Mouse (Mus musculus) cortical plate, adult 2 months (tissue): ENCODE results near the gene Lrrc36. TPM values are rescaled to one million over a fixed set of nuclear protein-coding genes. Genes with fewer than 3 reads are reported as not detected.

Experiments
- H3K27ac ChIP-seq: fragments of 200-500 bp; 2 replicates; pipeline ENCODE4 v1.5.1; 2012; ENCODE audit warnings: low read length, control low read depth, inconsistent platforms; ENCODE audit not compliant: insufficient read depth
- H3K4me1 ChIP-seq: fragments of 200-500 bp; 2 replicates; pipeline ENCODE4 v1.6.1; 2011; ENCODE audit warnings: low read length; ENCODE audit not compliant: control insufficient read depth, insufficient read depth
- H3K4me3 ChIP-seq: fragments of 200-500 bp; 2 replicates; pipeline ENCODE4 v1.5.1; 2011; ENCODE audit warnings: mild to moderate bottlenecking, low read length, control low read depth; ENCODE audit not compliant: insufficient read depth
- CTCF ChIP-seq: fragments of 200-500 bp; IDR thresholded peaks from 2 replicates; pipeline ENCODE4 v1.5.1; 2011; ENCODE audit warnings: mild to moderate bottlenecking, control low read depth, low read length; ENCODE audit not compliant: insufficient read depth; ENCODE audit errors: extremely low read depth
- POLR2A ChIP-seq: fragments of 200-500 bp; IDR thresholded peaks from 2 replicates; pipeline ENCODE4 v1.6.1; 2011; ENCODE audit warnings: mild to moderate bottlenecking, low read length, control low read depth; ENCODE audit not compliant: insufficient read depth; ENCODE audit errors: extremely low read depth
- polyA plus RNA-seq: library from polyadenylated mRNA; depleted of rRNA; stranded (reverse); fragments of >200 nt; gene quantifications from 2 replicates; pipeline ENCODE4 v1.2.3, GENCODE M21; 2012

Gene Lrrc36
- polyA plus RNA-seq, 1 experiment: 0.94 TPM

DNA sequence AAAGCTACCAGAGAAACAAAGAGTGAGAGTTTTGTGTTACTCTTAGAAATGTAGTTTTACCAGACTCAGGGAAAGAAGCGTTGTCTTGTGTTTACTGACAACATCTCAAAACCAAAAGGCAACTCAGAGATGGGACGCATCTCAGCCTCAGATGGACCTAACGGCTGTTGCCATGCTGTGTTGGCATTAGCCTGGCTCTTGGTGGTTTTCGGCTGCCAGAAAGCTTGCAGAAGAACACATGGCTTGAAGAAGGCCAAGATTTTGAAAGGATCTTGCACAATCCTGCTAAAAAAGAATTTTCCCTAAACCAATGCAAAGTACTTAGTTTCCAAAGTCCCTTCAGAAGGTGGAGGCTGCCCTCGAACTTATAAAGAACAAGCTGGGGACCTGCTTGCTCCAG, 29.3 kb downstream of the Lrrc36 start:
- Histone ChIP-seq H3K4me3 (no peak overlapping the region), H3K27ac (no peak overlapping the region), H3K4me1 (peaks cover 6% of the 10 kb centered on the region)
- TF ChIP-seq POLR2A (no peak), CTCF (no peak)

DNA sequence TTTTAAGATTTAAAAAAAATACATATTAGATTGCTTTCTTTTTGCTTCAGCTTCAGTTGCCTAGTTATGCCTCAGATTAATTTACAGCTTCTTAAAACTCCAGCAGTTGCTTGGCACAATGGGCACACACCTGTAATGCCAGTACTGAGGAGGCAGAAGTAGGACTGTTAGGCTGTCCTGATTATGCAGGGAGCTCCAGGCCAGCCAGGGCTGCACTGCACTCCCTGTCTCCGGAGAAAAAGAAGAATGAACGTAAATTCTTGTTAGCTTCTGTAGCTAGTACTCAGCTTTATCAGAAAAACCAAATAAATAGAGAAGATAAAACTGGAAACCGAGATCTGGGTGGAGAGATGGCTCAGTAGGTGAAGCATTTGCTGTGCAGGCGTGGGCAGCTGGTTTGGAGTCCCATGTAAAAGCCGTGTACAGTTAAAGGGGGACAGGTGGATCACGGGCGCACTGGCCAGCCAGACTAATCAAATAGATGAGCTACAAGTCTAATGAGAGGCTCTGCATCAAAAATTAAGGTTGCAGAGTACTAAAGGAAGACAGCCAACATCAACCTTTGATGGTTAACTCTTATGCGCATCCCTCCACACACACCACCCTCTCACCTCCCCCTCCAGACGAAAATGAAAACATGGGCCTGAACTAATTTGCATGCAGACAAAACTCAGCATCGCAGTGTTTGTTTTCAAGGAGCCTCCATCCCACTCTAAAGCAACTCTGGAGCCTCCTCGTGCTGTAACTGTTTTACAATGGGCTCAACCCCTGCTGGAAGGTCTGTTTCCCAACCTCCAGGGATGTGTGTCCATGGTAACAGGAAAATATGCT, 32.1 kb downstream of the Lrrc36 start:
- TF ChIP-seq CTCF: no peak
- TF ChIP-seq POLR2A: no peak
- no peak overlapping the region for H3K4me3 ChIP-seq
- H3K27ac ChIP-seq: no peak overlapping the region
- peaks cover 6% of the 10 kb centered on the region for H3K4me1 ChIP-seq

DNA sequence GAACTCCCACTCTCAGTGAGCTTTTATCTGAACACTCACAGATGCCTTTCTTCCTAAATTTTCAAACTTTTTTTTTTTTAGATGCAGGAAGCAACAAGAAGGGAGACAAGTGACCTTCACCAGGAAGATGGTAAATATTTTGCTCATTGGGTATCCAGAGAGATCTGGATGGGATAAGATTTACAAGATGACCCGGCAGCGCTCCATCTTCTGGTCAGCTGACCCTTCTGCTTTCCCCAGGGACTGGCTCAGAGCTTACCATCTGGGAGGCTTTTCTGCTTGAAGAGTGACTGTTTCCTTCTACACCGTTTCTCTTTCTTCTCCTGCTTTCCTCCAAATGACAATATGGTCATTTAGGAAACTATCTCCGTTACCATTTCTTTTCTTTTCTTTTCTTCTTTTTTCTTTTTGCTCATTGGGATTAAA, 32.8 kb downstream of the Lrrc36 start:
- TF ChIP-seq CTCF: no peak
- no peak for TF ChIP-seq POLR2A
- no peak overlapping the region; the same call in 1 of the 2 replicates for H3K27ac ChIP-seq
- H3K4me1 ChIP-seq: peaks cover 6% of the 10 kb centered on the region
- H3K4me3 ChIP-seq: no peak overlapping the region

DNA sequence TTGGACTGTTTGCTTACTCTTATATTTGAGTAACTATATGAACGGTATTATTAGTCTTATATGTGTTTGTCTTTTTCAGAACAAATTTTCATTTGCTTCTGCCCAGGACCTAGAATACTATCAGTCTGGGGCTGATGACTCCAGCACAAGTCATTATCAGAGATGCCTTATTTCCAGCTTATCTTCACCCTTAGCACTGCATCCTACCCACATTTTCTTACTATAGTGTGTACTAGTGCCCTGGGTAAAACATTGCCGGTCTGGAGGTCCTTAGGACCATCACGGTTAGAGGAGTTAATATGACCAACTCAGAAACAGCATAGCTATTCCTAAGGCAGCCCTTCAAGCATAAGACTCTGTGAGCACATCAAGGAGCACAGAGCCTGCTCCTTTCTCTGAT, 34.8 kb downstream of the Lrrc36 start:
- TF ChIP-seq CTCF: no peak
- TF ChIP-seq POLR2A: no peak
- H3K4me3 ChIP-seq: no peak overlapping the region
- H3K27ac ChIP-seq: no peak overlapping the region
- H3K4me1 ChIP-seq: peaks cover 6% of the 10 kb centered on the region

DNA sequence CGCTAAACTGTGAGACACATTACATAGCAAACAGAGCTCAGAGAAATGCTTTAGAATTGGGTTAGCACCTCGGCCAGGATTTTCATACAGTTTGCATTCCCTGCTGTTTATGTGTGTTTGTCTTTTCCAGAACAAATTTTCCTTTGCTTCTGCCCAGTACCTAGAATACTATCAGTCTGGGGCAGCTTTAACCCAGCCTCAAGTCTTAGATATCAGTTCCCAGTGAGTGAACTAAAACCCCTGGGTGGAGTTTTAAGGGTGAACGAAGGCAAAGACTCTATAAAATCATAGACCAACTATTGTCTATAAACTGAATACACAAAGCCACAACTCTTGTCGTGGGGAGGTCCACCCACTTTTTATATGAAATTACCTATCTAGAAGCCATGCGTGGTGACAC, 35.2 kb downstream of the Lrrc36 start:
- no peak overlapping the region for H3K27ac ChIP-seq
- H3K4me3 ChIP-seq: no peak overlapping the region
- H3K4me1 ChIP-seq: peaks cover 6% of the 10 kb centered on the region
- TF ChIP-seq POLR2A (no peak), CTCF (no peak)

DNA sequence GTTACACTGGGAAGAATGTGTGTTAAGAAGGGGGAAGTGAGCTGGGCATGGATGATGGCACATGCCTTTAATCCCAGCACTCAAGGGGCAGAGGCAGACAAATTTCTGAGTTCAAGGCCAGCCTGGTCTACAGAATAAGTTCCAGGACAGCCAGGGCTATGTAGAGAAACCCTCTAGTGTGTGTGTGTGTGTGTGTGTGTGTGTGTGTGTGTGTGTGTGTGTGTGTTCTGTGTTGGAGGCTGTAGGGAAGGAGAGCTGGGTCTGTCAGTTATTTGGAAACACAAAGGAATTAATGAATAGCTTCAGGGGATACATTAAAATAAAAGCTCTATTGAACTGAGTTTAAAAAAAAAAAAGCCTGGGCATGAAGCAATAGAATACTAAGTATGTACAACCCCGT, 37.6 kb downstream of the Lrrc36 start:
- Histone ChIP-seq H3K27ac (no peak overlapping the region), H3K4me3 (no peak overlapping the region), H3K4me1 (peaks cover 2% of the 10 kb centered on the region; the same call in 1 of the 2 replicates)
- TF ChIP-seq POLR2A: no peak
- no peak for TF ChIP-seq CTCF

DNA sequence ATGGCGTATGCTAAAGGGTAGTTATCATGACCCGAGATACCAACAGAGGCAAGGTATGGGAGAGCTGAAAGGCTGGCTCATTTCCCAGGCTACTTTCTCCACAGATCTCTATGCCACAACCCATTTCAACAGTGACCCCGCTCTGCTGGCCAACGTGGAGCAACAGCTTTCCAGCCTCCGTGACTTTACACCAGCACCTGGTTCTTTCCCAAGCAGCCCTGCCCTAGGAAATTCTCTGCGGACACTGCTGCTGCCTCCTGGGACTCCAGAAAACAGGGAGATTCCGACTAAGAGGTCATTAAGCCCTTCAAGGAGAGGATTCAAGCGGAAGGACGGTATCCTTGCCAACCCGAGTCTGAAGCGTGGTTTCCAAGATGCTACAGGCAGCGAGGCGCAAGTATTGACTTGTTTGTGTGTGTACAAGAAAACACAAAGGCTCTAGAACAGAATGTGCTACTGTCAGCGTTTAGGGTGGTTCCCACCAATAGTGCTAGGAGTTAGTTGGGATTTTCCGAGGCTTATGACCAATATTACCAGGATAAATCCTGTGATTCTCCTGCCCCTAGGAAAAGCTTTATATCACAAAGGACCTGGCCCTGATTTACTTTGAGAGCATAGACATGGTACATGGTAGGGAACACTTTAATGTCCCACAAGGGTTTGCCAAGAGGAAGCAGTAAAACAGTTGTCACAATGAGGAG, 38.7 kb downstream of the Lrrc36 start:
- H3K4me3 ChIP-seq: no peak overlapping the region
- H3K4me1 ChIP-seq: no peaks in the 10 kb centered on the region
- H3K27ac ChIP-seq: no peak overlapping the region
- no peak for TF ChIP-seq CTCF
- no peak for TF ChIP-seq POLR2A

DNA sequence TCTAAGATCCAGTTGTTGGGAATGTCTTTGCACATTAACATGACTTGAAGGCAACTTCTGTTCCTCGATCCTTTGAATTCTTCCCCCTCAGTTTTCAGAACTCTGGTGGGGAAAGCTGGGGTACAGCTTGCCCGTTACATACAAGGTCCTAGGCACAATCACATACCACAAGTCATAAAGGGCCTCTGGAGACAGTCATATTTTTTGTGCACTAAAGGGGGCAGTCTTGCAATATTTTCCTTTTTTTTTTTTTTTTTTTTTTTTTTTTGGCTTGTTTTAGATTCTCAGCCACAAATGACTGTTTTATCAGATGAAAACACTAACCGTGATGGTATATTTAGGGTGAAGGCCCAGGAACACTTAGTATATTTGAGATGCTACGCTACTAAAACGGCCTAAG, 39.9 kb downstream of the Lrrc36 start:
- H3K4me1 ChIP-seq: no peaks in the 10 kb centered on the region
- no peak overlapping the region for H3K4me3 ChIP-seq
- no peak overlapping the region for H3K27ac ChIP-seq
- TF ChIP-seq POLR2A (no peak), CTCF (no peak)

DNA sequence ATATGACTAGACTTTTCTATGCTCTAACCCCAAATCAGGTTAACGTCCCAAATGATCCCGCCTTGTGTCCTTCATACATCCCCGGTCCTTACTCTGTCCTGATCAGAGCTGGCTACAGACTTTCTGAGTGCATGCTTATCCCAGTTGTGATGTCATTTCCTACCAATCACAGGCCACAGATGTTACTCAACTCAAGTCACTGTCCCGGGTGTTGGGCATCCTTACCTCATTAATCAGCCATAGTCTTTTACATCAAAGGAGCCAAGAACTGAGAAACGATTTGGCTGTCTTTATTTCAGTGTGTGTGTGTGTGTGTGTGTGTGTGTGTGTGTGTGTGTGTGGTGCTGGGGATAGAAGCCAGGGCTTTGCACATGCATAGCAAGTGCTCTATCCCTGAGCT, 40.7 kb downstream of the Lrrc36 start:
- Histone ChIP-seq H3K27ac (no peak overlapping the region), H3K4me1 (no peaks in the 10 kb centered on the region), H3K4me3 (no peak overlapping the region)
- TF ChIP-seq CTCF (no peak), POLR2A (no peak)

DNA sequence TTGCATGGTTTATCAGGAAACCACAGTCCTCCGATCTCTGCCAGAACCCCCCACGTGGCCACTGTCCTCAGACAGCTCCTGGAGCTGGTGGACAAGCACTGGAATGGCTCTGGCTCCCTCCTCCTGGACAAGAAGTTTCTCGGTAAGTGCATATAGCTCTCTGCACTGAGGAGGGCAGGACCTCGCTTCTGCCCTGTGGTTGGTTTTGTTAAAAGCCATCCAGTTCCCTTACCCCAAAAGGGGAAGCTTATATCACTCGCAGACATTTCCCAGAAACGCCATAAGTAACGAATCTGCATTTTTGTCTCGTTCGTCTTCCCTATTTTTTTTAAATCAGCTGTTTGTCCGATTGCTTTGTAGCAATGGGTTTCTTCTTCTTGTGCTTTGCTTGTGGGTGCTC, 41.8 kb downstream of the Lrrc36 start:
- TF ChIP-seq CTCF (no peak), POLR2A (no peak)
- no peak overlapping the region for H3K27ac ChIP-seq

DNA sequence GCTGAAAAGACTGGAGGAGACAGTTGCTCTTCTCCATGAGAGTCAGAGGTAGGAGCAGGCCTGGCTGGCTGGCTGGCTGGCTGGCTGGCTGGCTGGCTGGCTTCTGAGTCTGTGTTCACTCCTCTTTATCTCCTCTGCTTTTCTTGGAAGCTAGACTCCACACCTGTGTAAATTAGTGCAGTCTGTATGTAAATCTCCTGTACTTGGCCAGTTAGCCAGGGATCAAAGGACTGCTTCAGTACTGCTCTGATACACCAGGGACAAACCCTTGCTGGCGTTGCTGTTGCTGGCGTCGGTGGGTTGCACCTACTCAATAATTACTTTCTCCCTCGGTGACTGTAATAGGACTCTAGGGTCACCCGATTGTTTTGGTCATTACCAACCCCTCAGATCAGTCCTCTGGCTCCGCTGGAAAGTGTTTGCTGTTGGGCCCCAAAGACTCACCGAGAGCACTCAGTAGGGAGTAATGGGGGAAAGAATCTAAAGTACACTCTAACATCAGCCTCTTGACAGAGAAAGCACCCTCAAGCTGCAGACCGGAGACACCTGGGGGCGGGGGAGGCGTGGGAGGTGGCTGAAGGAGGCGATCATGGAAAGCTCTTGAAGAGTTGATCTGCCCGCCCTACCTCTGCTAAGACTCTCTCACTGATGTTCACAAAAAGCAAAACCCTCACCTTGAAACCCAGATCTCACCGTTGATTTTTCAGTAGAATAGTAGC, 47.9 kb downstream of the Lrrc36 start:
- Histone ChIP-seq H3K4me1 (peaks cover 2% of the 10 kb centered on the region; the same call in 1 of the 2 replicates), H3K27ac (no peak overlapping the region), H3K4me3 (no peak overlapping the region)
- TF ChIP-seq CTCF (no peak), POLR2A (no peak)

More for the DNA sequence above, 41.8 kb downstream of the Lrrc36 start:
- Histone ChIP-seq H3K4me1 (no peaks in the 10 kb centered on the region), H3K4me3 (no peak overlapping the region)
